Mouse (Mus musculus) midbrain, embryonic 14.5 days (tissue): ENCODE data around the gene Gdf7. TPM values are rescaled to one million over a fixed set of nuclear protein-coding genes. Genes with fewer than 3 reads are reported as not detected.

Source experiments
- ATAC-seq: fragments of 200-750 bp; cut with Nextera tagmentation; 2 replicates; pipeline ENCODE4 v1.8.0; 2017; ENCODE audit warnings: moderate number of reproducible peaks, moderate library complexity; ENCODE audit not compliant: low FRiP score, low TSS enrichment
- DNase-seq: peaks from one replicate; pipeline ENCODE4 v3.0.0-alpha.2; 2015
- H3K27ac ChIP-seq: fragments of 300-500 bp; sonication (generic); replicated peaks from 2 replicates; pipeline ENCODE4 v1.5.1; 2014; ENCODE audit warnings: mild to moderate bottlenecking, low read depth, low read length, moderate library complexity
- H3K27me3 ChIP-seq: fragments of 300-500 bp; sonication (generic); 2 replicates; pipeline ENCODE4 v1.6.1; 2014; ENCODE audit warnings: low read length, control low read depth, mixed read lengths; ENCODE audit not compliant: control insufficient read depth, insufficient read depth
- H3K36me3 ChIP-seq: fragments of 300-500 bp; sonication (generic); 2 replicates; pipeline ENCODE4 v1.6.1; 2014; ENCODE audit warnings: low read length, control low read depth; ENCODE audit not compliant: control insufficient read depth, insufficient read depth
- H3K4me1 ChIP-seq: fragments of 300-500 bp; sonication (generic); 2 replicates; pipeline ENCODE4 v1.6.1; 2014; ENCODE audit warnings: mild to moderate bottlenecking, antibody characterized with exemption, low read length, control low read depth; ENCODE audit not compliant: control insufficient read depth, insufficient read depth
- H3K4me2 ChIP-seq: fragments of 300-500 bp; sonication (generic); 2 replicates; pipeline ENCODE4 v1.6.1; 2014; ENCODE audit warnings: mild to moderate bottlenecking, low read length, moderate library complexity
- H3K4me3 ChIP-seq: fragments of 300-500 bp; sonication (generic); replicated peaks from 2 replicates; pipeline ENCODE4 v1.5.1; 2014; ENCODE audit warnings: low read depth, low read length
- H3K9ac ChIP-seq: fragments of 300-500 bp; sonication (generic); replicated peaks from 2 replicates; pipeline ENCODE4 v1.6.1; 2014; ENCODE audit warnings: mild to moderate bottlenecking, low read length, moderate library complexity
- H3K9me3 ChIP-seq: fragments of 300-500 bp; sonication (generic); 2 replicates; pipeline ENCODE4 v1.6.1; 2016; ENCODE audit warnings: low read length, control low read depth, mixed read lengths; ENCODE audit not compliant: control insufficient read depth
- WGBS: fragments of 180-500 bp; shearing (Covaris S2); extraction: QIAGEN DNeasy Blood & Tissue Kit; methylation state at CpG from one replicate; pipeline ENCODE4 v1.1.7; 2014; 5-methylcytosine and 5-hydroxymethylcytosine counted together
- polyA plus RNA-seq: library from polyadenylated mRNA; unstranded; fragments of >200 nt; fragmentation: Nextera tagmentation; extraction: Ambion mirVana; gene quantifications from 2 replicates; pipeline ENCODE4 v1.2.1, GENCODE M21; 2014

Gdf7 gene
- polyA plus RNA-seq, 1 experiment from 2014 or later, result 0.25 TPM

- WGBS, result 1% methylated on average over 5 of the region's 5 CpGs
- no peak overlapping the region for H3K4me3 ChIP-seq
- peak; percentile 71 for ATAC-seq
- H3K4me2 ChIP-seq, result no peak overlapping the region
- no peaks in the 10 kb centered on the region for H3K36me3 ChIP-seq
- H3K27ac ChIP-seq, result no peak overlapping the region
- H3K9ac ChIP-seq, result no peak overlapping the region
- DNase-seq, result peak; percentile 88
- H3K27me3 ChIP-seq, result peaks cover 43% of the 10 kb centered on the region
- H3K9me3 ChIP-seq, result no peaks in the 10 kb centered on the region
- peaks cover 9% of the 10 kb centered on the region; the same call in 1 of the 2 replicates for H3K4me1 ChIP-seq
Observed at GRCm38 (mm10) chr12:8306432-8306831, 4.7 kb upstream of the Gdf7 start.

GRCm38 (mm10) chr12:8305258-8305657, 3.5 kb upstream of the Gdf7 start:
- Histone ChIP-seq H3K27ac (no peak overlapping the region), H3K27me3 (peaks cover 45% of the 10 kb centered on the region), H3K36me3 (no peaks in the 10 kb centered on the region), H3K4me1 (peaks cover 13% of the 10 kb centered on the region; the same call in 1 of the 2 replicates), H3K9ac (no peak overlapping the region), H3K4me3 (no peak overlapping the region), H3K4me2 (no peak overlapping the region), H3K9me3 (no peaks in the 10 kb centered on the region)
- ATAC-seq (no peak), DNase-seq (no peak)
- 39% methylated on average over 2 of the region's 2 CpGs for WGBS

- Histone ChIP-seq H3K27me3 (peaks cover 77% of the 10 kb centered on the region), H3K4me2 (peak overlapping the region; percentile 65), H3K4me3 (peak overlapping the region; percentile 40), H3K9ac (peak overlapping the region; percentile 40; the same call in 1 of the 2 replicates), H3K9me3 (no peaks in the 10 kb centered on the region), H3K36me3 (no peaks in the 10 kb centered on the region), H3K4me1 (peaks cover 16% of the 10 kb centered on the region; the same call in 1 of the 2 replicates), H3K27ac (no peak overlapping the region)
- 2% methylated on average over 46 of the region's 46 CpGs for WGBS
- DNase-seq, result peak; percentile 39
- ATAC-seq, result 0 out of 2 replicates have a peak, but pooled peaks have one; percentile 3
Observed at GRCm38 (mm10) chr12:8301011-8301814, 541 bp downstream of the Gdf7 start.

GRCm38 (mm10) chr12:8300521-8300920, 1.2 kb downstream of the Gdf7 start:
- Histone ChIP-seq H3K4me2 (no peak overlapping the region), H3K27ac (no peak overlapping the region), H3K36me3 (no peaks in the 10 kb centered on the region), H3K9me3 (no peaks in the 10 kb centered on the region), H3K4me1 (peaks cover 16% of the 10 kb centered on the region; the same call in 1 of the 2 replicates), H3K9ac (no peak overlapping the region), H3K27me3 (peaks cover 82% of the 10 kb centered on the region), H3K4me3 (no peak overlapping the region)
- DNase-seq (no peak), ATAC-seq (no peak)
- 10% methylated on average over 5 of the region's 5 CpGs for WGBS

GRCm38 (mm10) chr12:8300111-8300480, 1.7 kb downstream of the Gdf7 start:
- Histone ChIP-seq H3K4me3 (no peak overlapping the region; the same call in 1 of the 2 replicates), H3K4me1 (peaks cover 16% of the 10 kb centered on the region; the same call in 1 of the 2 replicates), H3K4me2 (no peak overlapping the region), H3K36me3 (no peaks in the 10 kb centered on the region), H3K27me3 (peaks cover 84% of the 10 kb centered on the region), H3K9ac (no peak overlapping the region), H3K27ac (no peak overlapping the region), H3K9me3 (no peaks in the 10 kb centered on the region)
- ATAC-seq, result no peak
- 12% methylated on average over 10 of the region's 10 CpGs for WGBS
- DNase-seq, result peak; percentile 12

- ATAC-seq, result no peak
- H3K4me2 ChIP-seq, result peak overlapping the region; percentile 8; the same call in 1 of the 2 replicates
- H3K36me3 ChIP-seq, result no peaks in the 10 kb centered on the region
- DNase-seq, result peak; percentile 32
- H3K9me3 ChIP-seq, result no peaks in the 10 kb centered on the region
- H3K27me3 ChIP-seq, result peaks cover 84% of the 10 kb centered on the region
- 4% methylated on average over 34 of the region's 34 CpGs for WGBS
- H3K9ac ChIP-seq, result no peak overlapping the region
- H3K4me1 ChIP-seq, result peaks cover 16% of the 10 kb centered on the region; the same call in 1 of the 2 replicates
- no peak overlapping the region for H3K27ac ChIP-seq
- no peak overlapping the region; the same call in 1 of the 2 replicates for H3K4me3 ChIP-seq
Observed at GRCm38 (mm10) chr12:8299143-8300110, 2.3 kb downstream of the Gdf7 start.

- Histone ChIP-seq H3K27ac (no peak overlapping the region), H3K4me1 (peaks cover 16% of the 10 kb centered on the region; the same call in 1 of the 2 replicates), H3K4me3 (peak overlapping the region; percentile 30), H3K9ac (no peak overlapping the region), H3K36me3 (no peaks in the 10 kb centered on the region), H3K4me2 (peak overlapping the region; percentile 58), H3K9me3 (no peaks in the 10 kb centered on the region), H3K27me3 (peaks cover 77% of the 10 kb centered on the region)
- ATAC-seq (no peak), DNase-seq (peak; percentile 39)
- under 1% methylated on average over 78 of the region's 85 CpGs for WGBS
Observed at GRCm38 (mm10) chr12:8298361-8299142, 3.2 kb downstream of the Gdf7 start.
